ENCODE assay signal across 18 mouse cellular contexts in genomic region chr7:89203144-89203543, GRCm38 (mm10).
"Had no signal": no experiment of that assay in that cellular context is flagged by ENCODE, and none has a peak within 500 bp of the region (broad histone marks: within the 10 kb centered on the region; RNA-seq: fewer than 3 reads in every experiment).

No protein-coding gene starts in this region.

- H3K9ac ChIP-seq: lung, embryonic 14.5 days; midbrain, embryonic 12.5 days; neural tube, embryonic 13.5 days; neural tube, embryonic 15.5 days had no signal

- H3K4me2 ChIP-seq: lung, embryonic 14.5 days; midbrain, embryonic 12.5 days; neural tube, embryonic 13.5 days; neural tube, embryonic 15.5 days had no signal

- H3K36me3 ChIP-seq: midbrain, embryonic 10.5 days; midbrain, embryonic 12.5 days; neural tube, embryonic 13.5 days; neural tube, embryonic 15.5 days had no signal

- H3K4me3 ChIP-seq: midbrain, embryonic 10.5 days; midbrain, embryonic 12.5 days; myocyte; neural tube, embryonic 13.5 days; neural tube, embryonic 15.5 days had no signal

- DNase-seq: lung, embryonic 14.5 days; lung, postnatal 10 days; lung, postnatal 4 days; midbrain, embryonic 14.5 days; retina, postnatal 1 day; right cerebral cortex, adult 18-20 months; right cerebral cortex, postnatal 25 days; right cerebral cortex, postnatal 4 days; spleen, adult 18-20 months; thymus, adult 18-20 months; thymus, postnatal 25 days; thymus, postnatal 4 days had no signal

- H3K9me3 ChIP-seq: midbrain, embryonic 10.5 days; midbrain, embryonic 12.5 days; neural tube, embryonic 13.5 days; neural tube, embryonic 15.5 days had no signal

- H3K27me3 ChIP-seq: midbrain, embryonic 12.5 days; neural tube, embryonic 13.5 days; neural tube, embryonic 15.5 days had no signal

- H3K4me1 ChIP-seq: midbrain, embryonic 10.5 days; midbrain, embryonic 12.5 days; neural tube, embryonic 15.5 days had no signal

- ATAC-seq: midbrain, embryonic 16.5 days had no signal

- H3K27ac ChIP-seq: midbrain, embryonic 10.5 days; midbrain, embryonic 12.5 days; neural tube, embryonic 13.5 days; neural tube, embryonic 15.5 days had no signal
